21 mouse cellular contexts compared by ENCODE assay signal in genomic region chr10:67607297-67608032, GRCm38 (mm10). TPM values are rescaled to one million over a fixed set of nuclear protein-coding genes. Genes with fewer than 3 reads are reported as not detected.
DNase-seq lines count a peak whose midpoint lies in the region; ATAC-seq and TF ChIP-seq lines count a peak whose summit lies in the region.
"Had no signal": no experiment of that assay in that cellular context is flagged by ENCODE, and none has a peak within 500 bp of the region (broad histone marks: within the 10 kb centered on the region; RNA-seq: fewer than 3 reads in every experiment).

No protein-coding gene starts in this region.

- no peak for TF ChIP-seq POLR2A in limb, embryonic 14.5 days (IDR thresholded peaks at IDR 0.05; ENCODE audit: borderline replicate concordance, extremely low read depth, insufficient read depth, insufficient read length)

- H3K4me2 ChIP-seq in limb, embryonic 14.5 days (replicated peaks; ENCODE audit: low read depth, low read length, severe bottlenecking): no peak overlapping the region
- no peak overlapping the region for H3K4me2 ChIP-seq in neural tube, embryonic 15.5 days
- H3K4me2 ChIP-seq: hindbrain, embryonic 14.5 days; kidney, embryonic 15.5 days; limb, embryonic 15.5 days had no signal

- H3K27me3 ChIP-seq in limb, embryonic 14.5 days (ENCODE audit: control insufficient read depth, insufficient read depth, low read length): no peaks in the 10 kb centered on the region
- no peaks in the 10 kb centered on the region for H3K27me3 ChIP-seq in limb, embryonic 10.5 days (ENCODE audit: low read depth, poor library complexity, severe bottlenecking)
- H3K27me3 ChIP-seq in midbrain, embryonic 10.5 days (ENCODE audit: low read depth, poor library complexity, severe bottlenecking): no peaks in the 10 kb centered on the region
- H3K27me3 ChIP-seq in neural tube, embryonic 15.5 days (replicated peaks): no peaks in the 10 kb centered on the region; the same call in 1 of the 2 replicates
- H3K27me3 ChIP-seq: kidney, embryonic 15.5 days; limb, embryonic 15.5 days had no signal

- H3K27ac ChIP-seq in limb, embryonic 14.5 days (replicated peaks; ENCODE audit: low read depth, low read length): no peak overlapping the region
- no peak overlapping the region for H3K27ac ChIP-seq in limb, embryonic 10.5 days
- no peak overlapping the region for H3K27ac ChIP-seq in midbrain, embryonic 10.5 days (replicated peaks)
- H3K27ac ChIP-seq in neural tube, embryonic 15.5 days (replicated peaks): no peak overlapping the region
- H3K27ac ChIP-seq: hindbrain, embryonic 14.5 days; kidney, embryonic 15.5 days; layer of hippocampus, adult 2 months; limb, embryonic 15.5 days had no signal

- H3K9me3 ChIP-seq in limb, embryonic 14.5 days (ENCODE audit: control insufficient read depth, low read length): no peaks in the 10 kb centered on the region
- H3K9me3 ChIP-seq in limb, embryonic 10.5 days (replicated peaks): no peaks in the 10 kb centered on the region
- no peaks in the 10 kb centered on the region for H3K9me3 ChIP-seq in midbrain, embryonic 10.5 days (replicated peaks)
- no peaks in the 10 kb centered on the region for H3K9me3 ChIP-seq in neural tube, embryonic 15.5 days (replicated peaks)
- H3K9me3 ChIP-seq: kidney, embryonic 15.5 days; limb, embryonic 15.5 days had no signal

- 67% methylated on average over 9 of the region's 9 CpGs for WGBS in limb, embryonic 14.5 days
- WGBS in limb, embryonic 10.5 days: 72% methylated on average over 9 of the region's 9 CpGs
- 83% methylated on average over 9 of the region's 9 CpGs for WGBS in midbrain, embryonic 10.5 days
- 68% methylated on average over 9 of the region's 9 CpGs for WGBS in neural tube, embryonic 15.5 days

- no peak overlapping the region for H3K9ac ChIP-seq in limb, embryonic 14.5 days (ENCODE audit: low read depth, low read length, severe bottlenecking)
- H3K9ac ChIP-seq in neural tube, embryonic 15.5 days (replicated peaks): no peak overlapping the region
- H3K9ac ChIP-seq: forebrain, postnatal 0 days; hindbrain, embryonic 14.5 days; kidney, embryonic 15.5 days; limb, embryonic 15.5 days had no signal

- no peaks in the 10 kb centered on the region for H3K36me3 ChIP-seq in limb, embryonic 14.5 days (ENCODE audit: control insufficient read depth, insufficient read depth, low read length)
- H3K36me3 ChIP-seq in limb, embryonic 10.5 days: no peaks in the 10 kb centered on the region
- H3K36me3 ChIP-seq in midbrain, embryonic 10.5 days: no peaks in the 10 kb centered on the region
- no peaks in the 10 kb centered on the region for H3K36me3 ChIP-seq in neural tube, embryonic 15.5 days
- H3K36me3 ChIP-seq: kidney, embryonic 15.5 days; limb, embryonic 15.5 days had no signal

- H3K4me3 ChIP-seq in limb, embryonic 14.5 days (replicated peaks; ENCODE audit: low read length): no peak overlapping the region
- H3K4me3 ChIP-seq in limb, embryonic 10.5 days: no peak overlapping the region
- no peak overlapping the region for H3K4me3 ChIP-seq in midbrain, embryonic 10.5 days
- H3K4me3 ChIP-seq in neural tube, embryonic 15.5 days (replicated peaks): no peak overlapping the region
- H3K4me3 ChIP-seq: erythroblast, embryonic 14.5 days; kidney, embryonic 15.5 days; layer of hippocampus, adult 2 months; limb, embryonic 15.5 days had no signal

- peak; percentile 10 for DNase-seq in limb, embryonic 14.5 days (ENCODE audit: low spot score)
- DNase-seq in limb, embryonic 10.5 days (ENCODE audit: low spot score): no peak
- DNase-seq in c-Kit-positive CD71-positive TER-119-negative erythroid progenitor cells, embryonic 14.5 days (ENCODE audit: low read depth): peak; percentile 5
- DNase-seq in midbrain, embryonic 10.5 days (ENCODE audit: low spot score): no peak
- DNase-seq in adrenal gland, postnatal 10 days: no peak
- DNase-seq: cerebellum, adult 8-10 months; forebrain, postnatal 0 days; gastrocnemius, postnatal 10 days; heart, postnatal 10 days; lung, postnatal 14 days; midbrain, embryonic 14.5 days; right cerebral cortex, postnatal 14 days had no signal

- ATAC-seq in limb, embryonic 14.5 days (ENCODE audit: low FRiP score, low read depth): no peak
- peak; percentile 52 for ATAC-seq in CD4-positive, CD25-positive, alpha-beta regulatory T cell, adult 4 months
- peak; percentile 43 for ATAC-seq in megakaryocyte-erythroid progenitor cell, adult 5-6 weeks (replicated peaks; ENCODE audit: low FRiP score, low TSS enrichment, poor library complexity, severe bottlenecking)
- no peak for ATAC-seq in neural tube, embryonic 15.5 days (ENCODE audit: low FRiP score)
- ATAC-seq: forebrain, postnatal 0 days; Patski had no signal

- H3K4me1 ChIP-seq in limb, embryonic 14.5 days (ENCODE audit: control insufficient read depth, insufficient read depth, low read length): peaks cover 4% of the 10 kb centered on the region; the same call in 1 of the 2 replicates
- H3K4me1 ChIP-seq in limb, embryonic 10.5 days: no peaks in the 10 kb centered on the region
- no peaks in the 10 kb centered on the region for H3K4me1 ChIP-seq in midbrain, embryonic 10.5 days
- H3K4me1 ChIP-seq in neural tube, embryonic 15.5 days: no peaks in the 10 kb centered on the region
- H3K4me1 ChIP-seq: limb, embryonic 15.5 days had no signal

RNA-seq across cellular contexts. Expression of gene Ado, which starts 58.7 kb away (rescaled TPM):
- 14.1 and 19.0 TPM in 2 replicates for polyA plus RNA-seq in limb, embryonic 14.5 days (2012; rRNA removed)
- 63.8 and 68.8 TPM in 2 replicates for polyA plus RNA-seq in limb, embryonic 14.5 days (2014; fragmentation: Nextera tagmentation; extraction: Ambion mirVana)
- polyA plus RNA-seq in limb, embryonic 10.5 days (2016; fragmentation: Nextera tagmentation; extraction: Ambion mirVana): 79.7 and 82.2 TPM in 2 replicates
- 10 to 100 TPM; 46.6 to 51.0 TPM for polyA plus RNA-seq in CD4-positive, CD25-positive, alpha-beta regulatory T cell, adult 4 months (2017; shearing (Covaris generic))
- 14.1 and 16.7 TPM in 2 replicates for total RNA-seq in megakaryocyte-erythroid progenitor cell, adult 5-6 weeks (2014; fragmentation: Nextera tagmentation)
- total RNA-seq in megakaryocyte-erythroid progenitor cell, adult 5-6 weeks (2017): 22.6 and 23.0 TPM in 2 replicates
- polyA plus RNA-seq in midbrain, embryonic 10.5 days (2016; fragmentation: Nextera tagmentation; extraction: Ambion mirVana): 82.0 and 85.3 TPM in 2 replicates
- polyA plus RNA-seq in neural tube, embryonic 15.5 days (2015; fragmentation: Nextera tagmentation; extraction: Ambion mirVana): 83.1 and 88.3 TPM in 2 replicates
- total RNA-seq in adrenal gland, postnatal 10 days (2021): 10 to 100 TPM; 22.8 to 23.1 TPM

Comparison
In these comparisons a context has a peak if more than half of its experiments do, and no peak if none do; other contexts are left out.
1. DNase-seq: peak in limb, embryonic 14.5 days (single experiment) and c-Kit-positive CD71-positive TER-119-negative erythroid progenitor cells, embryonic 14.5 days (single experiment); none in limb, embryonic 10.5 days (single experiment), midbrain, embryonic 10.5 days (single experiment) and adrenal gland, postnatal 10 days (single experiment).
2. ATAC-seq: peak in CD4-positive, CD25-positive, alpha-beta regulatory T cell, adult 4 months (single experiment) and megakaryocyte-erythroid progenitor cell, adult 5-6 weeks (single experiment); none in limb, embryonic 14.5 days (single experiment) and neural tube, embryonic 15.5 days (single experiment).